Mouse (Mus musculus) limb, embryonic 10.5 days (tissue): Measurements from ENCODE around the gene Ino80. TPM values are rescaled to one million over a fixed set of nuclear protein-coding genes. Genes with fewer than 3 reads are reported as not detected.

Experiments used
- DNase-seq: peaks from one replicate; pipeline ENCODE4 v3.0.0-alpha.2; 2017; ENCODE audit warnings: low spot score
- H3K27ac ChIP-seq: fragments of 300-500 bp; sonication (generic); 2 replicates; pipeline ENCODE4 v1.5.1; 2016; ENCODE audit warnings: mild to moderate bottlenecking
- H3K27me3 ChIP-seq: fragments of 300-500 bp; sonication (generic); 2 replicates; pipeline ENCODE4 v1.6.1; 2016; ENCODE audit warnings: low read depth, mild to moderate bottlenecking; ENCODE audit not compliant: poor library complexity, severe bottlenecking
- H3K36me3 ChIP-seq: fragments of 300-500 bp; sonication (generic); 2 replicates; pipeline ENCODE4 v1.6.1; 2016; ENCODE audit warnings: mild to moderate bottlenecking, moderate library complexity
- H3K4me1 ChIP-seq: fragments of 300-500 bp; sonication (generic); 2 replicates; pipeline ENCODE4 v1.6.1; 2016
- H3K4me3 ChIP-seq: fragments of 300-500 bp; sonication (generic); 2 replicates; pipeline ENCODE4 v1.5.1; 2016; ENCODE audit warnings: mild to moderate bottlenecking, moderate library complexity
- H3K9me3 ChIP-seq: fragments of 300-500 bp; sonication (generic); replicated peaks from 2 replicates; pipeline ENCODE4 v1.6.1; 2016; ENCODE audit warnings: mild to moderate bottlenecking
- WGBS: fragments of 180-500 bp; shearing (Covaris S2); methylation state at CpG from one replicate; pipeline ENCODE4 v1.1.7; 2016; 5-methylcytosine and 5-hydroxymethylcytosine counted together
- polyA plus RNA-seq: library from polyadenylated mRNA; unstranded; fragments of >200 nt; fragmentation: Nextera tagmentation; extraction: Ambion mirVana; gene quantifications from 2 replicates; pipeline ENCODE4 v1.2.1, GENCODE M21; 2016

Ino80 gene
- polyA plus RNA-seq, 1 experiment from 2014 or later, result 3.8 TPM

GRCm38 (mm10) chr2:119324576-119325318 lies 152.7 kb downstream of the Ino80 start:
- Histone ChIP-seq H3K4me3 (peak overlapping the region; percentile 59), H3K27me3 (peaks cover 99% of the 10 kb centered on the region), H3K36me3 (no peaks in the 10 kb centered on the region), H3K27ac (no peak overlapping the region), H3K4me1 (peaks cover 61% of the 10 kb centered on the region), H3K9me3 (no peaks in the 10 kb centered on the region)
- WGBS, result under 1% methylated on average over 32 of the region's 32 CpGs
- peak; percentile 44 for DNase-seq

- Histone ChIP-seq H3K4me1 (peaks cover 61% of the 10 kb centered on the region), H3K27me3 (peaks cover 97% of the 10 kb centered on the region), H3K36me3 (no peaks in the 10 kb centered on the region), H3K27ac (no peak overlapping the region), H3K9me3 (no peaks in the 10 kb centered on the region), H3K4me3 (peak overlapping the region; percentile 59)
- peak; percentile 46 for DNase-seq
- 2% methylated on average over 32 of the region's 32 CpGs for WGBS
These were observed 153.5 kb downstream of the Ino80 start for GRCm38 (mm10) chr2:119323866-119324575.

Other genes starting within 250 kb of the Ino80 start
- not detected in 2 replicates for gene Ppp1r14d, start 247.8 kb downstream of the Ino80 start, polyA plus RNA-seq
- 8.9 and 9.5 TPM in 2 replicates for gene Spint1, start 240.3 kb downstream of the Ino80 start, polyA plus RNA-seq
- gene Rhov, start 206.4 kb downstream of the Ino80 start, polyA plus RNA-seq, result 2.7 and 7.6 TPM in 2 replicates
- gene Vps18, start 188.9 kb downstream of the Ino80 start, polyA plus RNA-seq, result 23.0 and 26.9 TPM in 2 replicates
- 5.3 and 6.0 TPM in 2 replicates for gene Dll4, start 151.9 kb downstream of the Ino80 start, polyA plus RNA-seq
- gene Chac1, start 126.5 kb downstream of the Ino80 start, polyA plus RNA-seq, result 0.62 and 0.86 TPM in 2 replicates
- gene Exd1, start 69.9 kb upstream of the Ino80 start, polyA plus RNA-seq, result 0.44 and 0.67 TPM in 2 replicates
- 46.9 and 57.3 TPM in 2 replicates for gene Chp1, start 70.0 kb upstream of the Ino80 start, polyA plus RNA-seq
- 57.9 and 67.9 TPM in 2 replicates for gene Nusap1, start 140.6 kb upstream of the Ino80 start, polyA plus RNA-seq
- gene Oip5, start 140.8 kb upstream of the Ino80 start, polyA plus RNA-seq, result 35.4 and 38.7 TPM in 2 replicates
- gene Ndufaf1, start 185.1 kb upstream of the Ino80 start, polyA plus RNA-seq, result 53.1 and 56.5 TPM in 2 replicates
- gene Rtf1, start 197.4 kb upstream of the Ino80 start, polyA plus RNA-seq, result 55.9 and 65.4 TPM in 2 replicates